Mouse (Mus musculus) olfactory bulb, adult 2 months (tissue): ENCODE measurements around the gene Prkab2. TPM values are rescaled to one million over a fixed set of nuclear protein-coding genes. Genes with fewer than 3 reads are reported as not detected.
A peak's percentile ranks its signal among the peaks of the same experiment; 100 is the strongest.

Experiments used
- H3K27ac ChIP-seq: fragments of 200-500 bp; 2 replicates; pipeline ENCODE4 v1.5.1; 2012; ENCODE audit warnings: low read depth, low read length; ENCODE audit not compliant: insufficient read depth
- H3K4me1 ChIP-seq: fragments of 200-500 bp; 2 replicates; pipeline ENCODE4 v1.6.1; 2012; ENCODE audit warnings: low read length; ENCODE audit not compliant: control insufficient read depth, insufficient read depth
- H3K4me3 ChIP-seq: fragments of 200-500 bp; 2 replicates; pipeline ENCODE4 v1.5.1; 2012; ENCODE audit warnings: mild to moderate bottlenecking, low read depth, low read length, moderate library complexity; ENCODE audit not compliant: insufficient read depth
- CTCF ChIP-seq: fragments of 200-500 bp; IDR thresholded peaks from 2 replicates; pipeline ENCODE4 v1.5.1; 2012; ENCODE audit warnings: low read depth, mild to moderate bottlenecking, low read length, moderate library complexity; ENCODE audit not compliant: insufficient read depth
- POLR2A ChIP-seq: fragments of 200-500 bp; IDR thresholded peaks from 2 replicates; pipeline ENCODE4 v1.6.1; 2012; ENCODE audit warnings: mild to moderate bottlenecking, low read depth, low read length, moderate library complexity; ENCODE audit not compliant: insufficient read depth
- WGBS: fragments of 180-500 bp; shearing (Covaris S2); methylation state at CpG from one replicate; pipeline ENCODE4 v1.1.7; 2018; 5-methylcytosine and 5-hydroxymethylcytosine counted together
- polyA plus RNA-seq: library from polyadenylated mRNA; stranded (reverse); fragments of >200 nt; gene quantifications from 2 replicates; pipeline ENCODE4 v1.2.4, GENCODE M21; 2012; ENCODE audit warnings: low replicate concordance; ENCODE audit not compliant: missing spikeins, insufficient read depth, insufficient read length

The Prkab2 gene
- polyA plus RNA-seq, 1 experiment, result not detected

GRCm38 (mm10) chr3:97620657-97621056, 37.3 kb upstream of the Prkab2 start:
- H3K4me1 ChIP-seq, result no peaks in the 10 kb centered on the region
- WGBS, result 93% methylated on average over 4 of the region's 4 CpGs
- no peak overlapping the region for H3K4me3 ChIP-seq
- TF ChIP-seq CTCF (no peak), POLR2A (no peak)
- no peak overlapping the region for H3K27ac ChIP-seq

- TF ChIP-seq CTCF, result no peak
- Histone ChIP-seq H3K27ac (no peak overlapping the region), H3K4me1 (peaks cover 4% of the 10 kb centered on the region; the same call in 1 of the 2 replicates), H3K4me3 (no peak overlapping the region)
- WGBS, result 22% methylated on average over 2 of the region's 2 CpGs
These were observed 33.4 kb upstream of the Prkab2 start for GRCm38 (mm10) chr3:97624611-97625010.

- no peak for TF ChIP-seq CTCF
- no peak for TF ChIP-seq POLR2A
- Histone ChIP-seq H3K27ac (no peak overlapping the region), H3K4me3 (no peak overlapping the region), H3K4me1 (peaks cover 4% of the 10 kb centered on the region; the same call in 1 of the 2 replicates)
- 92% methylated on average over 7 of the region's 7 CpGs for WGBS
These were observed 30.1 kb upstream of the Prkab2 start for GRCm38 (mm10) chr3:97627893-97628292.

- no peak within 1 kb of the TSS for H3K27ac ChIP-seq
- H3K4me1 ChIP-seq, result peaks cover 4% of the 10 kb centered on the region; the same call in 1 of the 2 replicates
- 14% methylated on average over 18 of the region's 18 CpGs for WGBS
- TF ChIP-seq CTCF (no peak), POLR2A (no peak)
- H3K4me3 ChIP-seq, result peak within 1 kb of the TSS; percentile 23
These were observed 29.5 kb upstream of the Prkab2 start, which contains the start of gene Fmo5 for GRCm38 (mm10) chr3:97628391-97629001. Gene Fmo5, plus strand, starts transcription at chr3:97628804.

GRCm38 (mm10) chr3:97629941-97630340, 28.1 kb upstream of the Prkab2 start:
- WGBS, result 89% methylated on average over 4 of the region's 4 CpGs
- H3K4me1 ChIP-seq, result peaks cover 4% of the 10 kb centered on the region; the same call in 1 of the 2 replicates
- TF ChIP-seq CTCF (no peak), POLR2A (no peak)
- no peak overlapping the region for H3K27ac ChIP-seq
- no peak overlapping the region for H3K4me3 ChIP-seq

GRCm38 (mm10) chr3:97630746-97631145, 27.2 kb upstream of the Prkab2 start:
- H3K4me3 ChIP-seq, result no peak overlapping the region
- H3K27ac ChIP-seq, result no peak overlapping the region
- TF ChIP-seq CTCF (no peak), POLR2A (no peak)
- peaks cover 4% of the 10 kb centered on the region; the same call in 1 of the 2 replicates for H3K4me1 ChIP-seq
- 98% methylated on average over 4 of the region's 4 CpGs for WGBS

- H3K4me3 ChIP-seq, result no peak overlapping the region
- no peak for TF ChIP-seq CTCF
- no peak for TF ChIP-seq POLR2A
- 88% methylated on average over 8 of the region's 8 CpGs for WGBS
- H3K4me1 ChIP-seq, result peaks cover 4% of the 10 kb centered on the region; the same call in 1 of the 2 replicates
- H3K27ac ChIP-seq, result no peak overlapping the region
These were observed 26.6 kb upstream of the Prkab2 start for GRCm38 (mm10) chr3:97631258-97631860.

- 84% methylated on average over 4 of the region's 4 CpGs for whole genome bisulfite sequencing
- Histone ChIP-seq H3K4me3 (no peak overlapping the region), H3K27ac (no peak overlapping the region), H3K4me1 (peaks cover 4% of the 10 kb centered on the region; the same call in 1 of the 2 replicates)
- no peak for TF ChIP-seq CTCF
- no peak for TF ChIP-seq POLR2A
These were observed 24.5 kb upstream of the Prkab2 start for GRCm38 (mm10) chr3:97633456-97633855.

- no peaks in the 10 kb centered on the region for H3K4me1 ChIP-seq
- H3K27ac ChIP-seq, result no peak overlapping the region
- TF ChIP-seq POLR2A (no peak), CTCF (no peak)
- H3K4me3 ChIP-seq, result no peak overlapping the region
- 67% methylated on average over 3 of the region's 3 CpGs for WGBS
These were observed 23.7 kb upstream of the Prkab2 start for GRCm38 (mm10) chr3:97634288-97634761.
